Mouse (Mus musculus) spleen, postnatal 36 days (tissue): ENCODE measurements at regions not wholly inside any gene's neighbourhood (a gene's known extent, or its start where the extent isn't known, plus 50 kb on each side); places are given as distances from the start of the nearest gene placed in this dataset.
"Not testable (repeated sequence)": the region's sequence is repeated elsewhere in the genome, so short reads cannot be mapped to it uniquely, and the experiment has no call there.

Experiments used
- DNase-seq, 2 experiments: peaks; one replicate each; pipeline ENCODE4 v3.0.0; 2022; ENCODE audit warnings: low spot score in 2 of 2, mixed read lengths in 1 of 2

DNA sequence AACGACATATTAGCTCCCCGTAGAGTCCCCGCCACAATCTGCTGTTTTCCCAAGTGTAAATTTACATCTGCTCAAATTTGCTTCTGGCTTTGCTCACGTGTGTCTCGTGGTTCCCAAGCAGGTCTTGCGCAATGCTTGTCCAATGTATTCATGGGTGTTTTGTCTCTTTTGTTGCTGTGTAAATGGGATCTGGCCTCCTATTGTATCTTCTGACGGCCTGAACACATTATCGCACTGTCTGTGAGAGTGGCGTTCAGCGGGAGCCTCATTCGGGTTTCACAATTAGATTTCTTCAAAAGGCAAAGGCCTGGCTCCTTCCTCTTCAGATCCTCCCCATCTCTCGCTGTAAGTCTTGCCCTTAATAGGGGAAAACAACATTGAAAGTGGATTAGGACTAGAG is 274.5 kb downstream of the Fam19a5 start:
- DNase-seq: no peak

DNA sequence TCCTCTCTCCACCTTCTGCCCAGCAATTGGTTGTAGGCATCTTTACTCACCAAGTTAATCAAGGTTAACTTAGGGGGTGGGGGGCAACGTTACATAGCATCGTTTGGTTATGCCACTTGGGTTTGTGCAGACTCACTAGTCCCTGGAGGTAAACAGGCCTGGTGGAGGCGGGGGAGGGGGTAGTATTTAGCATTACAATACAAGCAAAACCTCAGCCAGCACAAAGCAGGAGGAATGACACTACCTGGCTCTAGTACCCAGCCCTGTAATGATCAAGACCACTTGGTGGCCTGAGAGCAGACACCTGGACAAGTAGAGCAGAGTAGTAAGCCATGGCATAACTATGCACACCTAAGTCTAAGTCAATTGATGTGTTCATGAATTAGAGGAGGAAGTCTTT is 298.0 kb downstream of the Fam19a5 start:
- no peak for DNase-seq

DNA sequence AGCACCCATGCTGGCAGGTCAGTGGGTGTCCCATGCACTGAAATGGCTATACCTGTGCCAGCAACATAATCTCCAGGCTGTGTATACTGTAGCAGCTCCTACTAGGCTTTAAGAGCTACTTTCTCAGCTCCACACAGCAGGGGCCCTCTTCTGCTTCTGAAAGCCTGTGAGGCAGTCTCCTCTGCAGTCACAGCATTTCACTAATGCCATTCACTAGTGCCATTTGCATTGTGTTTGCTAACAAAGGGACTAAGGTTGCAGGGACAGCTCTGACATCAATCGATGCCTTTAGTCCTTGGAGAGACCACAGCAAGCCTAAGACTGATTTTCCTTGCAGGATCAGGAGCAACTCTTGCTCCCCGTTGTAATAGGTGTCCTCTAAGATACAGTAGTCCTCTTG is 315.0 kb downstream of the Fam19a5 start:
- DNase-seq: no peak

DNA sequence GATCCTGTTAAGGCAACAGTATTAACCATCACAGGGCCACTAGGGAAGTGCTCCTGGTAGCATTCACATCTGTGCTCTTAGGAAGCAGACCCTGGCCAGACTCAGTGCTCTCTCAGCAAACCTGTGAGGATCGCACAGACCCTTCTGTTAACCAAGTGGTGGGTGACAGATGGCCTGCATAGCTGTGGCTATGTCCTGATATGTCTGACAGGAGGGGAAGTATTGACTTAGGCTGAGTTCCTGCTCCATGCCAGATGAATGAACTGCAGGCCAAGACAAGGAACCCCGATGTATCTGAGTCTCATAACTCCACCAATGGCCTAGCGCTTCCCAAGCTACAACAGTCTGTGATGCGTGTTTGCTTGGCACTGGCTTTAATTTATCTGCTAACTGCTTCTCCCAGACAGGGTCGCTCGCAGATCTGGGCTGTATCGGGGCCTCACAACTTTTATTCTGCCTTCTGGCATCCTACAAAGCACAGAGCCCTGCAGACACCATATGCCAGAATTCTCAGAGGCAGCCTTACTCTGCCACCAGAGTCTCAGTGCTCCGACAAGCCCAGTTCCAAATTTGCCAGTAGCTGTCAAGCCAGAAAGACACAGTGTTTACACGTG is 332.3 kb downstream of the Fam19a5 start:
- DNase-seq: no peak

DNA sequence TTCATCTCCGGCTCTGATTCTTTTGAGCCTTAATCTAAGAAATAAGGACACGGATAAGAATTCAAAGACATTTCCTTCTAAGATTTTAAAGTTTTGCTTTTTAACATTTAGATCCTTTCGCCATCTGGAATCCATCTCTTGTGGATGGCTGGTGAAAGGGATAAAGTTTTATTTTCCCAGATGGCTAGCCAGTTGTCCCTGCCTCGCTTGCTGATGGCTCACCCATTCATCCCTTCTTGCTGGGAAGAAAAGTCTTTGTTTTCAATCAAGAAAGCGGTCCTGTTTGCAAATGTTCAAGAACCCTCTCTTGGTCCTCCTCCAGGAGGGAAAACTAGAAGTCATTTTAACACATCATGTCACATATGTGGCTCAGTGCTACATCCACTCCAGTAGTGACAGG is 346.8 kb downstream of the Fam19a5 start:
- no peak for DNase-seq

DNA sequence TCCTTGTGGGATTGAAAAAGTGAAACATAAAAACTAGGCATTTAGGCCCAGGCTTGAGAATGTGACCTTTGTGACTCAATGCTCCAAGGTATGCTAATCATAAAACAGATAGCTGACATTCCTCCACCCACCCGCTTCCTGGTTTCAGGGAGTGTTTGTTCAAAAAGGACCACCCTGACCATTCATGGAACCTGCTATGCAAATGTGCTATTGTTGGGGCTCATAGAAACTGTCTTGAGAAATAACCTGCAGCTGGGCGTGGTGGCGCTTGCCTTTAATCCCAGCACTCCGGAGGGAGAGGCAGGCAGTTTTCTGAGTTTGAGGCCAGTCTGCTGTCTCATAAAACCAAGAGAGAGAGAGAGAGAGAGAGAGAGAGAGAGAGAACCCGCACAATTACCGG is 350.8 kb downstream of the Fam19a5 start:
- DNase-seq: not testable (repeated sequence)

DNA sequence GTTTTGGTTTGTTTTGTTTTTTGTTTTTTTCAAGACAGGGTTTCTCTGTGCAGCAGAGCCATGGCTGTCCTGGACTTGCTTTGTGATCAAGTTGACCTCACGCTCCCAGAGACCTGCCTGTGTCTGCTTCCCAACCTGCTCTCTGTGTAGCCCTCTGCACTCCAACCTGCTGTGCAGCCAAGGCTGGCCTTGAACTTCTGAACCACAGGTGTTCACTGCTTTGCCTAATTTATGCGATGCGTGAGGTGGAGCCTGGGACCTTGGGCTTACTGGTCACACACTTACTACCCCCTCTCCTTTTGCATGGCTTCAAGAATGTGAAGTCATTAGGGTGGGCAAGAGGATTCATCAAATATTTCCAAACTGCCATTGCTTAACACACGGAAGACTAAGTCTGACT is 354.6 kb downstream of the Fam19a5 start:
- DNase-seq: no peak

DNA sequence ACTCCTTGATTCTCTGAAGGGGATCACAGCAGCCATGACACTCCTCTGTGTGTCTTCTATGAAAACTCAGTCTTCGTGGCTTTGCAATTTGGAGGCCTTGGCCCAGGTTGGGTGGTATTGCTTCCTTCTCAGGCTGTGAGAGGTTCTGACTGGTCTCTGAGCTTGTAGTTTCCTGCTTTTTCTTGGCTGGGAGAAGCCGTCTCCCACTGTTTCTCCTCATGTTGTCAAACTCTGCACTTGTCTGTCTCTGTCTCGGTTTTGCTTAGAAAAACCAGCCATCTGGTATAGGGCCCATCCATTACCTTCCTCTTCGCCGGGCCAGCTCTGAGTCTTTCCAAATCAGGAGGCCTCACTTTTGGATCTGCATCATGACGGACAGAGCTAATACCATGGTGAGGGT is 360.3 kb downstream of the Fam19a5 start:
- DNase-seq: no peak

DNA sequence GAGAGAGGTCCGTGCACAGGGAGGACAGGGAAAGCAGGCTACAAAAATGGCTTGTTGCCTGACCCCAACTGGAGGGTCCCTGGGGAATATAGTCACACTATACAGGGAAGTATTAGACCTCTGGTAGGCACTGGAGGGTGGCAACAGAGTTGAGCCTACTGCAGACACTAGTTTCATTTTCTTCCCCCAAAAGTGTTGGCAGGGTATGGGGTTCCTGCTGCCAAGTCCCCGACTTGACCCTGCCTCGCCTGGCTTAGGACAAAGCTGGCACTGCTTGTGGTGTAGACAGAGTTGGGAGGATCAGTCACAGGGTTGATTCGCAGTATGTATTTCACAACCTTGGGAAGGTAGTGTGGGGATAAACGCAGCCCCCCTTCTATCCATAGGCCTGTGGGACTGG is 362.2 kb downstream of the Fam19a5 start:
- no peak for DNase-seq

DNA sequence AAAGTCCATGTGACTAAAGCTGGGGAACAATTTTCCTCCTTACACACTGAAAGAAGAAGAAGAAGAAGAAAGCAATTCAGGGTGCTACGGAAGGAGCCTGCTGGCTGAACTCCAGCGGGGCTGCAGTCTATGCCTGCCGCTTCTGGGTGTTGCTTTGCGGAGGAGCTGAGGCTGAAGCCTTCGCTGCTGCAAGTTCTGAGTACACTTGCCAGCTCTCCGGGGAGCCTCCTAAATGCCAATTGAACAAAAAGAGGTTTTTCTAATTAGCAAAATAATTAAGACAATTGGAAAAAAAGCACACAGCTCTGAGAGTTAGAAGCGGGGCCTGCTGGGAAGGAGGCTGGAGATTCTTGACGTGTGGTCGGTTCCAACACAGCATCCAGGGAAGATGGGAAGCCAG is 378.0 kb downstream of the Fam19a5 start:
- no peak for DNase-seq

DNA sequence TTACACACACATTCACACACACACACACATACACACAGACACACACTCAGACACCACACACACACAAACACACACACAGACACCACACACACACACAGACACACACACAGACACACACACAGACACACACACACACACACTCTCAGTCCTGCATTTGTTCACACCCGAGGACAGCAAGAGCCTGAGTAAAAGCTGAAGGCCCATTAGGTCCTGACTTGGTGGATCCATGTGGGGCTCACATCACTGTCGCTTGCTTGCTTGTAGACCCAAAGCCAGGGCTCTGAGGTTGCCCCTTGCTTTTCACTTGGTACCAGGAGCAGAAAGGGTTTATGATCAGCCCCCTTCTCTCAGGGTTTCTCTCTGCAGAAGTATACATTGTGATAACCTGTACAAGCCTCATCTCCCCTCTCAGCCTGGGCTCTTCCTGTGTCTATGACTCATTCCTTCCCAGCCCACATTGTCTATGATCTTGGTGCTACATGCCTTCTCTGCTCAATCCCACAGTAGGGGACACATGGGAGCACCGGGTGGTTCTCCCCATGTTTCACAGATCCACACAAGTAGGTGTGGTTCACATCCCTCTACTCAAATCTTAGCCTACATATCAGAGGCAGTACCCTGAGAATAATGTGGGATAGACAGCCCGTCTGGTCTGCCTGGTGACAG is 378.8 kb downstream of the Fam19a5 start:
- DNase-seq: no peak

DNA sequence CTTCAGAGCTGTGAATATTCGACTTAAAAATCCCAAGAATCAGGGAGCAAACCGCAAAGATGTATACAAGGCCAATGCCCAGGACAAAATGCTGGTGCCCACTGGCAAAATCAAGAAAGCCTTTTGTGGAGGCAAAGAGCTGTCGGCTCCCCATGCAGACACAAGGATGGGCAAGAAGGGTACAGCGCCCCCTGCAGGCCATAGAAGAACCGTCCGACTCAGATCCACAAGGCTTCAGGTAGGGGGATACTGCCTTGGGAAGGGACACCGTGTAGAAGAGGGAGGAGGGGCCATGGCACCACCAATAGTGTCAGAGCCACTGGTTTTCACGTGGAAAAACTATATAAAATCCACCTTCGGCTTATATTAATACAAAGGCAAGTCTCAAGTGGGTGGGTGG is 379.8 kb downstream of the Fam19a5 start:
- no peak for DNase-seq

DNA sequence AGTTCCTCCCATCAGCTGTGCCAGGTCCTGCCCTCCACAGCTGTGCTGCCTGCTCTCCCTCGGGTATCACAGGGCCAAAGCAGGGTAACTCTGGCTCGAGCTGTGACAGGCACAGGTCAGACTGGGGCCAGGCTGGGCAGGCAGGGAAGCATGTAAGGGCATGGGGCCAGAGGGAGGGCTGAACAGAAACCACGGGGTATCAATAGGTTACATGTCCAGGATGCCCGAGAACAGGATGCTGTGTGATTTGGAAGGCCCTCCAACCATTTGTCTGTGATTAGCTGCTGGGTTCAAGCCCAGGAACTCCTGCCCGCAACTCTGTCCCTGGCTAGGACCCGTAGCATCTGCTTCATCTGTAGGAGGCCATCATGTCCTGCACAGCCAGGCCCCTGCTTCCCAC is 391.9 kb downstream of the Fam19a5 start:
- no peak for DNase-seq

DNA sequence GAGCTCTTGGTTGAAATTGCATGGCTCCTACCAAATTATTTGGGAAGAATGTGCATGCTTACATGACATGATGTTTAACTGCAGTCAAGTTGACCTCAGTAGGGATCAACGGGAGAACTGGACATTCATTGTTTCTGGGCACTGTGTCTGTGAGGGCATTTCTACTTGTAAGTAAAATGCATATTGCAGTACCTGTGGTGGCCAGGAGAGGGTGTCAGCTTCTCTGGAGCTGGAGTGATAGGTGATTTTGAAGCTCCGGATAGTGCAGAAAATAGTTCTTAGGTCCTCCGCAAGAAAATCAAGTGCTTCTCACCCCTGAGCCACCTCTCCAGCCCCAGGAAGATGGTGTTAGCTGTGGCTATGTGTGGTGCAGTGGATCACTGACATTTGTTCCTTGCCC is 396.7 kb downstream of the Fam19a5 start:
- no peak for DNase-seq

DNA sequence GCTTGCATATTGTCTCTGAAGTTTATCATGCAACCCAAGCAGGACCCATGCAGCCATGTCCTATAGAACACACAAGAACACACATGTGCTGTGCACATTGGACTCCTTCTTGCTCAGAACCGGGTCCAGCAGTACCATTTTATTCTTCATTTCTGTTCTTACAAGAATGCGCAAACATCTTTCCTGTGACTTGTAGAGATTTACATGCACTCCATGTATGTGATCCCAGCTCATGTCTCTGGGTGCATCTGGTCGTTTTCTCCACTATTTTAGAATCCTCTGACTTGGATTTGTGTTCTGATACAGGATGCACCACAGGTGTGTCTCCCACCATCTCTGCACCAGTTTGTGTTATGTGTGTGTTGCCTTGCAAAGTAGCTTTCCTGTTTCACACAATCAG is 408.4 kb downstream of the Fam19a5 start:
- no peak for DNase-seq

DNA sequence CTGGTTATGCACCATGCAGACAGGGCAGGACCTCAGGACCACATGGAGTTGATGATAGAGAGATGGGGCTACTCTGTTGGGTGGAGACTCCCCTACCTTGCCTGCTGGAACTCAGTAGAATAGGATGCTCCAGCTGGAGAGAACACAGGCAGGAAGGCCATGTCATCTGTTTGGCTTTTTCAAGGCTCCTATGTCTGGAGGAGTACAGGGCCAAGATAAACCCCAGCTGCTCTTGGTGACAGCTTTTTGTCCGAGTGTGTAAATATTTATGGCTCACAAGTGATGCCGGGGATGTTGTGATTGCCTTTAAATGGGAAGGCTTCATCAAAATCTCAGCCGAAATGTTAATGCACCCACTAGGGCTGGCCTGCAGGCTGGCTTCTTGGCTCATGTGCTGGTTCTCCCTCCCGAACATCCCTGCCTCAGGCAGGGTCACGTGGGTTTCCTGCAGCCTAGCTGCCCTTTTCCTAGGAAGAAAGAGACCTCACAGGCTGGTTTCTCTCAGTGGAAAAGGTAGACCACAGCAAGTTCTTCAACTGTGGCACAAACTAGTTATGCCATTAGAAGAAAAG is 411.7 kb downstream of the Fam19a5 start:
- DNase-seq: no peak

DNA sequence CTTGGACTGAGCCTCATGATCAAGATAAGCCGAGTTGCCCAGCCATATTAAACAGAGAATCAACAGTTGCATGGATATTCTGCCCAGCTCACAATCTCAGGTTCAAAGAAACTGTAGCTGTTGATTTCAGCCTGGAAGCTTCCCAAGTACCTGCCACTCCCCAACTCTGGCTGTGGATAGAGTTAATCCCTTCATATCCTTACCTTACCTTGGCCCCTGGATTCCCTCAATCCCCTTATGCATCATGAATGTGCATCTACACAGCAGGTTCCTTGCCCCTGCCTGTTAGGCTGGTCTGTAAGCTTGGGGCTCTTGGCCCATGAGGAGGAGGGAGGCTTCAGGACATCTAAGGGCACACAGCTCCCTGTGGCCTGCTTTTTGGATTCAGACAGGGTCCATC is 414.8 kb downstream of the Fam19a5 start:
- DNase-seq: no peak

DNA sequence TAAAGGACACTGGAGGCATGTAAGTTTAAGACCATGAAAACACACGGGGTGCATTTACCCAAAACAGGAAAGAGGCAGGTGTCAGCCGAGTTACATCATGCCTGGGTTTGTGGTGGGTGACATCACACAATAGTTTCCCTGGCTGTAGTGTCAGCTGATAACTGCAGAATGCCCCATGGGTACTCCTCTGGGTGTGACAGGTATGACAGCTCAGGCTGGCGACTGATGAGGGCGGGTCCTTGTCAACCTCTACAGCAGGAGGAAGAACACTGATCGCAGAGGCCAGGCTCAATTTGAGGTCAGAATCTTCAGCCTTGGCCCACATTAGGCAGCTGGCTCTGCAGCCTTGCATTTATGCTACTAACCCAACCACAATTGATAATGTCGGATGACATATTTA is 428.5 kb downstream of the Fam19a5 start:
- no peak for DNase-seq

DNA sequence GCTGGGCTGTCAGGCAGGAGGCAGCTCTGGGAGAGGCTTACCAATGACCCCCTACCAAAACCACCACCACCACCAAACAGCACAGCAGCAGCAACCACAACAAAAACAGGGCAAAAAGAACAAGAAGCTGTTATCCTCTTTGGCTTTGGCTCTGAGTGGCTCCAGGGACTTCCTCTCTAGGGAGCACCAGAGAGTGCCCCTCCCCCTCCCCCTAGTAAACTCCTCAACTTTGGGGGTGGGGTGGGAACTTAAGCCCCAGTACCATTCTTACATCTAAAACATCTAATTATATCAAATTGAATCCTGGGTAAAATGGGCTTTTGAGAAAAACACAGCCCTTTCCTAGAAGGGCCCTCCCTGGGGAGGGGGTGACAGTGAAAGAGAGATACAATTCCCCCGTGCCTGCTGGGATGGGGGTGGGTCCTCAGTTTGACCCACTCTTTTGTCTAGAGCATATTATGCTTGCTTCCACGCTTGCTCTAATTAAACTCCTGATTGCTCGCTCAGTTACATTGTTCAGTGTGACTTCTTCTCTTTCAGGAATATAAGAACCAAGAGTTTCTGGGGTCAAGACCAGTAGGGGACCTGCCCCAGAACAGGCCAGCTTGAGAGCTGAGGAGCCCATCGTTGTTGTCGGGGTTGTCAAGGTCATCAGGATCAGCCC is 443.4 kb downstream of the Fam19a5 start:
- no peak for DNase-seq

DNA sequence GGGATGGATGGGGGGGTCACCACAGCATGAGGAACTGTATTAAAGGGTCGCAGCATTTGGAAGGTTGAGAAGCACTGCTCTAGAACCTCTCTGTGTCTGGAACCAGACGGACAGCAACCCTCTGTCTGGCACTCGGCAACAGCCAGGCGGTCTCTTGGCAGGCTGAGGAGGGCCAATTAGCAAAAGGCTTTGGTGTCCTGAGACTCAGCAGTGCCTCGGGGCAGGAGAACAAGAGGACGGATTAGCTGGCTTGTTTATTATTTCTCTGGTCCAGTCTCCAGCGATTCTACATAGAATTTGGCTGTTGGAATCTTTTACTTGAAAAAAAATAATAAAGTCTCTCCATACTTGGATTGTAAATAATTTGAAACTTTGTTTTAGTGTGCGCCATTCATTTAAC is 450.4 kb downstream of the Fam19a5 start:
- no peak for DNase-seq

DNA sequence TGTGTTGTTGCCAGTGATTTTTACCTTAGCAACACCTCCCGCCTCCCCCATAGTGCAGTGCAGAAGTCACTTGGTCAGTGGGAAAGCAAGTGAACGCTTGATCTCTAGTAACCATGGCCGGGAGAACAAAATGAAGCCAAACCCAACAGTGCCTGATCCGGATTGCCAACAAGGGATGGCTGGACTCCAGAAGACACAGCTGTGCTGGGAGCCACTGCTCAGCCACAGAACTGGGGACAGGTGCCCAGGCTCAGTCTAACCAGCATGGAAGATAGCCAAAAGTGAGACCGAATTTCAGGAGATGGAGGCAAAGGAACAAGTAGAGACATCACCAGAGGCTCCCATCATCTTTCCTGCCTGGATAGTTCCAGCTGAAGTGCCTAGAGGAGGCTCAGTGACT is 473.0 kb downstream of the Fam19a5 start:
- no peak for DNase-seq

DNA sequence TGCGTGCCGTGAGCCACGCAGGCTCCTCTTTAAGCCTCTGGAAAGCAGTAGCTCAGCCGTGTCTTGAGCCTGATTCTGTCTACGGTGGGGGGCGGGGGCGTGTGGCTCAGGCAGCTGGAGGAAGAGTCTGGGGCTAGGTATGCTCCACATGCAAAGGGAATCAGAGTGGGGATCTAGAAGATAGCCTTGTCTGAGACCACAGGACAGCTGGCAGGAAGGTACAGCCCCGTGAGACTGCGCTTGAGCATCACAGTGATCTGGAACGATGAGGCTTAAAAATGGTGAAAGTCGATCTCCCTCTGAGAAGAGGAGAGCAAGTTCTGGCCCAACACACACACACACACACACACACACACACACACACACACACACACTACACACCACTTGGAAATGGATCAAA is 488.7 kb downstream of the Fam19a5 start:
- DNase-seq: no peak

DNA sequence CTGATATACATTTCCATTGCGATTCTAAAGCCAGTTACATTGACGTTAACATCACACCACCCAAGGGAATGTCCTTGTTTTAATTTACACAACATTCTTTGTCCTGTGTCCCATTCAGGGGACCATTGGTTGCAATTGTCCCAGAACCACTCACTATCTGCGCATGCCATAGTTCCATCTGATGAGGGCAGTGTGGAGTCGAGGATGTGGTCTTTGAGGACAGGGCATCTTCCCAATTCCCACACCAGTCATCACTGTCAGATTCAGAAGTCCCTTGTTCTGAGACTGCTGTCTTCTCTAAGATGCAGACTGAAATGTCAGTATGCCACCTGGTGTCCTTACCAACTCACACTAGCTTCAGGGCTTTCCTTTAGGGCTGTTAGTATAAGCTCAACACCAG is 489.6 kb downstream of the Fam19a5 start:
- DNase-seq: no peak
